Comparison of ENCODE assay signal across 17 mouse cellular contexts in the genomic region with DNA sequence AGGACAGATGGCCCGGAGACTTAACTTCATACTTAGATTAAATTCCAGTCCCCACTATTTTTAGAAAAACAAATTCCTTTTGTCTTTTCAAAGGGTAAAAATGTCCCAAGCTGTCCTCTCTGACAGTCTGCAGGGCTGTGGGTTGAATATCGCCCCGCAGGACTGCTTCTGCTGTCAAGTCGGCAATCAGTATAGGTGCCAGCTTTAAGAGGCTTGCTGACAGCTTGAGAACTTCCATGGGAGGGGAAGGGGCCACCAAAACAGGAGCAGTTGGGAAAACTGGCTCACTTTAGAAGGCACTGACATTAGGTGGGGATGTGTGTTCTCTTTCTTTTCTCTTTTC.
DNase-seq lines count a peak whose midpoint lies in the region; ATAC-seq and TF ChIP-seq lines count a peak whose summit lies in the region.
"Had no signal": no experiment of that assay in that cellular context is flagged by ENCODE, and none has a peak within 500 bp of the region (broad histone marks: within the 10 kb centered on the region; RNA-seq: fewer than 3 reads in every experiment).

No protein-coding gene starts in this region.

- peaks cover 9% of the 10 kb centered on the region for H3K36me3 ChIP-seq in forebrain, embryonic 16.5 days (ENCODE audit: control insufficient read depth, insufficient read depth)
- peaks cover 23% of the 10 kb centered on the region for H3K36me3 ChIP-seq in forebrain, embryonic 13.5 days (ENCODE audit: poor library complexity, severe bottlenecking)
- peaks cover 10% of the 10 kb centered on the region for H3K36me3 ChIP-seq in kidney, embryonic 15.5 days
- H3K36me3 ChIP-seq in testis, adult 2 months (ENCODE audit: control insufficient read depth, insufficient read depth, low read length): no peaks in the 10 kb centered on the region

- WGBS in forebrain, embryonic 16.5 days: 62% methylated on average over 4 of the region's 4 CpGs
- 68% methylated on average over 4 of the region's 4 CpGs for WGBS in forebrain, embryonic 13.5 days
- 45% methylated on average over 4 of the region's 4 CpGs for WGBS in kidney, embryonic 15.5 days

- H3K9ac ChIP-seq in forebrain, embryonic 16.5 days (replicated peaks; ENCODE audit: low read depth, low read length): no peak overlapping the region
- H3K9ac ChIP-seq in forebrain, embryonic 13.5 days: no peak overlapping the region
- H3K9ac ChIP-seq in kidney, embryonic 15.5 days: no peak overlapping the region
- H3K9ac ChIP-seq: hindbrain, embryonic 15.5 days; neural tube, embryonic 13.5 days had no signal

- DNase-seq in kidney, postnatal 10 days: no peak
- no peak for DNase-seq in testis, postnatal 10 days (ENCODE audit: low spot score)
- DNase-seq in urinary bladder, adult 18-20 months (ENCODE audit: low spot score in 2 of 2): no peak
- no peak for DNase-seq in retina, embryonic 14.5 days (ENCODE audit: low spot score)
- DNase-seq: adrenal gland, postnatal 14 days; cerebellum, postnatal 10 days; kidney, adult 8-10 months; liver; thymus, postnatal 4 days had no signal

- peak; percentile 37; the same call in 1 of the 2 replicates for ATAC-seq in forebrain, embryonic 16.5 days
- no peak for ATAC-seq in forebrain, embryonic 13.5 days
- ATAC-seq in kidney, embryonic 15.5 days (replicated peaks; ENCODE audit: low FRiP score): no peak

- H3K4me1 ChIP-seq in forebrain, embryonic 16.5 days (replicated peaks; ENCODE audit: control insufficient read depth, insufficient read depth, low read length): peaks cover 10% of the 10 kb centered on the region
- 0 out of 2 replicates have a peak, but pooled peaks cover 12% of the 10 kb centered on the region for H3K4me1 ChIP-seq in forebrain, embryonic 13.5 days
- H3K4me1 ChIP-seq in kidney, embryonic 15.5 days: peaks cover 16% of the 10 kb centered on the region
- no peaks in the 10 kb centered on the region for H3K4me1 ChIP-seq in testis, adult 2 months (ENCODE audit: control insufficient read depth, insufficient read depth, low read length)

- H3K27ac ChIP-seq in forebrain, embryonic 16.5 days (ENCODE audit: low read length): 0 out of 2 replicates have a peak overlapping the region, but pooled peaks have one; percentile 29
- no peak overlapping the region for H3K27ac ChIP-seq in forebrain, embryonic 13.5 days
- H3K27ac ChIP-seq in kidney, embryonic 15.5 days: peak overlapping the region; percentile 61
- H3K27ac ChIP-seq in testis, adult 2 months (ENCODE audit: control insufficient read depth, insufficient read depth, low read depth, low read length): 0 out of 2 replicates have a peak overlapping the region, but pooled peaks have one; percentile 42
- H3K27ac ChIP-seq: hindbrain, embryonic 15.5 days; neural tube, embryonic 13.5 days had no signal

- no peak overlapping the region for H3K4me2 ChIP-seq in forebrain, embryonic 16.5 days (ENCODE audit: low read length)
- no peak overlapping the region for H3K4me2 ChIP-seq in forebrain, embryonic 13.5 days
- no peak overlapping the region for H3K4me2 ChIP-seq in kidney, embryonic 15.5 days
- H3K4me2 ChIP-seq: hindbrain, embryonic 15.5 days; neural tube, embryonic 13.5 days had no signal

- no peaks in the 10 kb centered on the region for H3K27me3 ChIP-seq in forebrain, embryonic 16.5 days (replicated peaks; ENCODE audit: control insufficient read depth, insufficient read depth, low read length)
- no peaks in the 10 kb centered on the region for H3K27me3 ChIP-seq in forebrain, embryonic 13.5 days
- H3K27me3 ChIP-seq in kidney, embryonic 15.5 days: no peaks in the 10 kb centered on the region
- no peaks in the 10 kb centered on the region for H3K27me3 ChIP-seq in testis, adult 2 months (ENCODE audit: control insufficient read depth, insufficient read depth, low read length)
- H3K27me3 ChIP-seq: hindbrain, embryonic 15.5 days; megakaryocyte, embryonic 14.5 days; neural tube, embryonic 13.5 days had no signal

- no peak for TF ChIP-seq CTCF in testis, adult 2 months (IDR thresholded peaks at IDR 0.05; ENCODE audit: control insufficient read depth, insufficient read depth, insufficient replicate concordance, low read depth, low read length)

- H3K9me3 ChIP-seq in forebrain, embryonic 16.5 days (ENCODE audit: control insufficient read depth, low read length): peaks cover 3% of the 10 kb centered on the region; the same call in 1 of the 2 replicates
- H3K9me3 ChIP-seq in forebrain, embryonic 13.5 days (replicated peaks): no peaks in the 10 kb centered on the region
- H3K9me3 ChIP-seq in kidney, embryonic 15.5 days (replicated peaks): no peaks in the 10 kb centered on the region
- H3K9me3 ChIP-seq: hindbrain, embryonic 15.5 days; neural tube, embryonic 13.5 days had no signal

- no peak overlapping the region for H3K4me3 ChIP-seq in forebrain, embryonic 16.5 days (replicated peaks; ENCODE audit: low read length)
- no peak overlapping the region for H3K4me3 ChIP-seq in forebrain, embryonic 13.5 days
- H3K4me3 ChIP-seq in kidney, embryonic 15.5 days (replicated peaks): no peak overlapping the region
- no peak overlapping the region for H3K4me3 ChIP-seq in testis, adult 2 months (ENCODE audit: control insufficient read depth, low read depth, low read length)
- H3K4me3 ChIP-seq: erythroblast, embryonic 14.5 days; hindbrain, embryonic 15.5 days; neural tube, embryonic 13.5 days had no signal

- TF ChIP-seq POLR2A in testis, adult 2 months (IDR thresholded peaks at IDR 0.05; ENCODE audit: control insufficient read depth, low read depth, low read length): no peak
